Mouse (Mus musculus): ENCODE measurements at regions not wholly inside any gene's neighbourhood (a gene's known extent, or its start where the extent isn't known, plus 50 kb on each side); places are given as distances from the start of the nearest gene placed in this dataset.
A peak's percentile ranks its signal among the peaks of the same experiment; 100 is the strongest.

DNA sequence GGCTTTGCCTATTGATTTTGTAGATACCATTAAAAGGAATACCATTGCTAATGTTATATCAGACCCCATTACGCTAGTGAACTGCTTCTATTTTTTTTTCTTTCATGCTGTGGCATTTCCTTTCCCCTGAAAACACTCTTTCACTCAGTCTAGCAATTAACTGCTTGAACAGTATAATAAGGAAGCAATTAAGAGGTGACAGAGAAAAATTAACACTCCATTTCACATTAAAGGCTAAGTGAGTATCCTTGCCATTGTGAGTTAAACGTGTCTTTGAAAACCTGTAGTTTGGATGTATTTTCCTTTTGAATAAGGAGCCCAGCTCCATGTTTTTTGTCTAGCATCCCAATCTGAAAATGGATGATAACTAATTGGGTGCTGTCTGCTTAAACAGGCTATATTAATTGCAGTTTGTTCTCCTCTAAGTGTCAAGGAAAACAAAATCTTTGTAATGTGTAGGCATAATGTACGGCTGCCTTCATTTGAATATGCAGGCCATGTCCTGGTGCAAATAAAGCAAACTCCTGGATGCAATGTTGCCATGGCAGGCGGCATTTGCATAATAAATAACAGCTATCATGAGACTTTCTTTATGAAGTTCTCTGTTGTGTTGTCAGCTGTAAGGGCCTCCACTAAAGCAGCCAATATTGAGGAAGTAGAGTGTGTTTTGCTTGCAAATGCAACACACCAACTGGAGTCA is 423.3 kb downstream of the Zic3 start:
- DNase-seq (ENCODE audit: low spot score), result no peak

GRCm38 (mm10) chrX:58447605-58448004 is 425.1 kb downstream of the Zic3 start:
- DNase-seq (ENCODE audit: low spot score), result no peak

- no peak for DNase-seq (ENCODE audit: low spot score)
Observed at GRCm38 (mm10) chrX:58469683-58470082, 439.5 kb upstream of the 4930550L24Rik start.

GRCm38 (mm10) chrX:58470986-58471385 is 438.2 kb upstream of the 4930550L24Rik start:
- no peak for DNase-seq (ENCODE audit: low spot score)

- DNase-seq (ENCODE audit: low spot score), result peak; percentile 66
Observed at GRCm38 (mm10) chrX:58490861-58491260, 418.3 kb upstream of the 4930550L24Rik start.

- peak; percentile 28 for DNase-seq (ENCODE audit: low spot score)
Observed at GRCm38 (mm10) chrX:58503573-58503972, 405.6 kb upstream of the 4930550L24Rik start.

GRCm38 (mm10) chrX:58514925-58515324 is 394.2 kb upstream of the 4930550L24Rik start:
- DNase-seq (ENCODE audit: low spot score), result peak; percentile 7

Measured in embryo, embryonic 10.5 days (tissue).